Mouse (Mus musculus): ENCODE data around the gene Txndc5. TPM values are rescaled to one million over a fixed set of nuclear protein-coding genes. Genes with fewer than 3 reads are reported as not detected.

Gene Txndc5
- 264 and 277 TPM in 2 replicates for polyA plus RNA-seq (2015; fragmentation: Nextera tagmentation; extraction: Ambion mirVana)

DNA sequence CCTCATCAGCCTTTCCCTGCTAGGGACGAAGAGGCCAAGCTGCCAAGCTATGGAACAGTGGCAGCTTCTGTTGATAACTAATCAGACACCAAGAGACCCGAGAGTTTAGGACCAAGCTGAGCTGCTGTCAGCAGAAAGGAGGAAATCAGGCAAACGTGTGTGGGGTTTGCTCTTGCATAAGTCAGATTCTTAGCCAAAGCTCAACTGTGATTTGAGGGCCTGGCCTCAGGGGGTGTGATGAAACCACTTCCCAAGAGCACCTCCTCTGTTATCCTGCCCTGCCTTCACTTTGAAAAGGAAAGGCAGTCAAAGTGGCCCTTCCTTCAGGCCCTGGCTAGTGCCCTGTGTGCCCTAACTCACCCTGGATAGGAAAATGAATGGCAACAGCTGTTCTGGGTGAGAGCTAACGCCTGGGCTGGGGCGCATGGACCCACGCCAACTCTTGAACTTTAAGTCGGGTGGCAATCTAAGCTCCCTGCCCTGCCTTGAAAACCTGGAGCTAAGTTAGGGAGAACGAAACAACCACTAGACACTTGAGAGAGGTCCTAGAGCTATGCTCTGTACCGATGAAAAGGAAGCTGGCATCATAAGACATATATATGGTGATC lies at the start of gene Txndc5:
TSS of gene Txndc5 (minus strand) at position 138 of the 608 bp plus-strand sequence.
- no peak for ATAC-seq (replicated peaks; ENCODE audit: low FRiP score)

GRCm38 (mm10) chr13:38574668-38575067 lies 46.0 kb upstream of the Txndc5 start:
- Histone ChIP-seq H3K9ac (no peak overlapping the region), H3K27me3 (no peaks in the 10 kb centered on the region), H3K4me2 (no peak overlapping the region), H3K36me3 (no peaks in the 10 kb centered on the region), H3K27ac (no peak overlapping the region), H3K4me1 (no peaks in the 10 kb centered on the region), H3K9me3 (replicated peaks) (no peaks in the 10 kb centered on the region), H3K4me3 (replicated peaks) (no peak overlapping the region)
- no peak for ATAC-seq (replicated peaks; ENCODE audit: low FRiP score)
- WGBS: 82% methylated on average over 3 of the region's 3 CpGs

More for the DNA sequence above, at the start of gene Txndc5:
- Histone ChIP-seq H3K36me3 (peaks cover 1% of the 10 kb centered on the region), H3K4me2 (peak within 1 kb of the TSS; percentile 83), H3K4me3 (replicated peaks) (peak within 1 kb of the TSS; percentile 97), H3K4me1 (peaks cover 28% of the 10 kb centered on the region), H3K9ac (peak within 1 kb of the TSS; percentile 86), H3K9me3 (replicated peaks) (no peaks in the 10 kb centered on the region), H3K27me3 (no peaks in the 10 kb centered on the region; the same call in 1 of the 2 replicates), H3K27ac (peak within 1 kb of the TSS; percentile 93)
- WGBS: 56% methylated on average over 9 of the region's 9 CpGs

GRCm38 (mm10) chr13:38573281-38573680 lies 44.7 kb upstream of the Txndc5 start:
- no peak overlapping the region for H3K9ac ChIP-seq
- H3K4me3 ChIP-seq (replicated peaks): no peak overlapping the region
- H3K4me2 ChIP-seq: no peak overlapping the region
- WGBS: 92% methylated on average over 1 of the region's 1 CpGs
- H3K9me3 ChIP-seq (replicated peaks): no peaks in the 10 kb centered on the region
- H3K27ac ChIP-seq: no peak overlapping the region
- no peak for ATAC-seq (replicated peaks; ENCODE audit: low FRiP score)
- no peaks in the 10 kb centered on the region for H3K36me3 ChIP-seq
- H3K27me3 ChIP-seq: no peaks in the 10 kb centered on the region
- no peaks in the 10 kb centered on the region for H3K4me1 ChIP-seq

GRCm38 (mm10) chr13:38565245-38565644 lies 36.6 kb upstream of the Txndc5 start:
- Histone ChIP-seq H3K4me1 (no peaks in the 10 kb centered on the region), H3K36me3 (no peaks in the 10 kb centered on the region), H3K9ac (no peak overlapping the region), H3K4me3 (replicated peaks) (no peak overlapping the region), H3K4me2 (no peak overlapping the region), H3K9me3 (replicated peaks) (no peaks in the 10 kb centered on the region), H3K27ac (no peak overlapping the region), H3K27me3 (no peaks in the 10 kb centered on the region)
- WGBS: 78% methylated on average over 4 of the region's 4 CpGs
- ATAC-seq (replicated peaks; ENCODE audit: low FRiP score): no peak

DNA sequence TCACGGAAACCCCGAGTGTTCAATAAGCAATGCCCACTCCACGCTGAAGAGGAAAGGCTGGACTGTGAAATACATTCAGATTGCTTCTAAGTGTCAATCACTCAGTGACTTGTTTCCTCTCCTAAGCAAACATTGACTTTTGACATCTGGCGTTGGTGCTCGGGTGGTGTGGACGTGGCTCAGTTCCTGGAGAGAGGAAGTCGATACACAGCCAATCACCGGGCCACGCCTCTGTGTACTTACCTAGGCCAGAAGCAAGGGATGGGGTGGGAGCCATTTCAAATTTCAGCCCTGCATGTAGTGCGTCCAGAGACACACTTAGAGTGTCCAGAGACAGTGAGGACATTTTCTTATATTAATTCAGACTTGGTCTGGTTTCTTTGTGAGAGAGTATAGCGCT lies 26.0 kb upstream of the Txndc5 start:
- Histone ChIP-seq H3K27ac (0 out of 2 replicates have a peak overlapping the region, but pooled peaks have one; percentile 25), H3K4me2 (no peak overlapping the region), H3K9ac (no peak overlapping the region), H3K4me1 (0 out of 2 replicates have a peak, but pooled peaks cover 2% of the 10 kb centered on the region), H3K9me3 (replicated peaks) (no peaks in the 10 kb centered on the region), H3K27me3 (no peaks in the 10 kb centered on the region), H3K36me3 (no peaks in the 10 kb centered on the region), H3K4me3 (replicated peaks) (no peak overlapping the region)
- 64% methylated on average over 11 of the region's 11 CpGs for WGBS
- no peak for ATAC-seq (replicated peaks; ENCODE audit: low FRiP score)

GRCm38 (mm10) chr13:38554210-38554609 lies 25.6 kb upstream of the Txndc5 start:
- Histone ChIP-seq H3K9me3 (replicated peaks) (no peaks in the 10 kb centered on the region), H3K4me2 (no peak overlapping the region), H3K27ac (0 out of 2 replicates have a peak overlapping the region, but pooled peaks have one; percentile 25), H3K27me3 (no peaks in the 10 kb centered on the region), H3K36me3 (no peaks in the 10 kb centered on the region), H3K4me3 (replicated peaks) (no peak overlapping the region), H3K4me1 (0 out of 2 replicates have a peak, but pooled peaks cover 2% of the 10 kb centered on the region), H3K9ac (no peak overlapping the region)
- WGBS: 51% methylated on average over 3 of the region's 3 CpGs
- ATAC-seq (replicated peaks; ENCODE audit: low FRiP score): peak; percentile 73; the same call in 1 of the 2 replicates

DNA sequence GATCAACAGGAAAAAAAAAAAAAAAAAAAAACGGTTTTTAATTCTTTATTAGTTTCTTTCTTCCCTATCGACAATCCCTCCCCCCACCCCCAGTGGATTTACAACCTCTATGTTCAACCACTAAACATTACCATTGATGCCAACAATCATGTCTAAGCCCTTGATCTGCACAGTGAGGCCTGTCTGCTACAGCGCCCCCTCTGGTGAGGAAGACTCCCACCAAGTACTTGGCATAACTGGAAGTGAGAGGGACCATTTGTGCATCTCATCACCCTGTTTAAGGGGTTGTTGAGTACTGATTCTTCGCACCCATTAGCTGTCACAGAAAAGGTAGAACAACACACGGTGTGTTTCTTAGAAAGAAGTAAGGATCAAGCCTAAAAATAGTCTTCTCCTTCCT lies 20.1 kb upstream of the Txndc5 start:
- 88% methylated on average over 5 of the region's 5 CpGs for WGBS
- no peaks in the 10 kb centered on the region for H3K4me1 ChIP-seq
- H3K9ac ChIP-seq: no peak overlapping the region
- H3K4me2 ChIP-seq: no peak overlapping the region
- no peak overlapping the region for H3K27ac ChIP-seq
- no peak for ATAC-seq (replicated peaks; ENCODE audit: low FRiP score)
- no peaks in the 10 kb centered on the region for H3K36me3 ChIP-seq
- no peaks in the 10 kb centered on the region for H3K27me3 ChIP-seq
- H3K9me3 ChIP-seq (replicated peaks): no peaks in the 10 kb centered on the region
- no peak overlapping the region for H3K4me3 ChIP-seq (replicated peaks)

DNA sequence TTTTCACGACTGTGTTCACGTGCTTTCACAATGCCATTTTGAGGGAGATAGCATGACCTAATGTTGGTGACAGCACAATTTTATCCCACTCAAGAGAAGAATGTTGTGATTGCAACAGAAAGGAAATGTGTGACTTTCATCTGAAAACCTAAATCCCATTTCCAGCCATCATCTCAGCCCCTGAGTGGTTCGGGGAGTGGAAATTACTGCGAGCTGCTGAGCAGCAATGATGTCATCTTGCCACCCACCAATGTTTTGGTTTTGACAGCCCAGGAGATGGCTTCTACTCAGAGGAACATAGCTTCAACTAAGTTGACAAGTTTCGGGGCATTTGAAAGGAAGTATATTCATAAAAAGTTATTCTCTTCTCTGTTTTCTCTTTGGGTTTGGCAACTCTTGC lies 19.1 kb upstream of the Txndc5 start:
- Histone ChIP-seq H3K9me3 (replicated peaks) (no peaks in the 10 kb centered on the region), H3K27ac (no peak overlapping the region), H3K36me3 (no peaks in the 10 kb centered on the region), H3K27me3 (no peaks in the 10 kb centered on the region), H3K4me2 (no peak overlapping the region), H3K9ac (no peak overlapping the region), H3K4me1 (no peaks in the 10 kb centered on the region), H3K4me3 (replicated peaks) (no peak overlapping the region)
- WGBS: 83% methylated on average over 5 of the region's 5 CpGs
- no peak for ATAC-seq (replicated peaks; ENCODE audit: low FRiP score)

DNA sequence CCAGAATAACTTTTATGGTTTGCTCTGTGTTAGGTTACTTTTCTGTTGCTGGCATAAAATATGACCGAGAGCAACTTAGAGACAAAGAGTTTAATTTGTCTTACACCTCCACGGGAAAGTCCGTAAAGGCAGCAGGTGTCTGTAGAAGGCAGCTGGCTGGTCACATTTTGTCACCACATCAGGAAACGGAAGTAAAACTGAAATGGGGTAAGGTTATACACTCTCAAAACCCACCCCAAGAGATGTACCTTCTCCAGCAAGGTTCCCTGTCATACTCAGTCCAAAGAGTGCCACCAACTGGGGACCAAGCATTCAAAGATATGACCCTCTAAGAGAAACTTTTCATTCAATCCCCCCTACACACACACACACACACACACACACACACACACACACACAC lies 18.1 kb upstream of the Txndc5 start:
- Histone ChIP-seq H3K4me2 (no peak overlapping the region), H3K4me1 (no peaks in the 10 kb centered on the region), H3K4me3 (replicated peaks) (no peak overlapping the region), H3K27ac (no peak overlapping the region), H3K36me3 (no peaks in the 10 kb centered on the region), H3K27me3 (no peaks in the 10 kb centered on the region), H3K9ac (no peak overlapping the region), H3K9me3 (replicated peaks) (no peaks in the 10 kb centered on the region)
- ATAC-seq (replicated peaks; ENCODE audit: low FRiP score): no peak
- 69% methylated on average over 4 of the region's 4 CpGs for WGBS

- Histone ChIP-seq H3K9ac (no peak overlapping the region), H3K4me3 (replicated peaks) (no peak overlapping the region), H3K36me3 (no peaks in the 10 kb centered on the region), H3K27ac (no peak overlapping the region), H3K9me3 (replicated peaks) (no peaks in the 10 kb centered on the region), H3K4me1 (no peaks in the 10 kb centered on the region), H3K27me3 (no peaks in the 10 kb centered on the region), H3K4me2 (no peak overlapping the region)
- WGBS: 68% methylated on average over 3 of the region's 3 CpGs
- no peak for ATAC-seq (replicated peaks; ENCODE audit: low FRiP score)
These were observed 16.8 kb upstream of the Txndc5 start for GRCm38 (mm10) chr13:38545460-38545859.

DNA sequence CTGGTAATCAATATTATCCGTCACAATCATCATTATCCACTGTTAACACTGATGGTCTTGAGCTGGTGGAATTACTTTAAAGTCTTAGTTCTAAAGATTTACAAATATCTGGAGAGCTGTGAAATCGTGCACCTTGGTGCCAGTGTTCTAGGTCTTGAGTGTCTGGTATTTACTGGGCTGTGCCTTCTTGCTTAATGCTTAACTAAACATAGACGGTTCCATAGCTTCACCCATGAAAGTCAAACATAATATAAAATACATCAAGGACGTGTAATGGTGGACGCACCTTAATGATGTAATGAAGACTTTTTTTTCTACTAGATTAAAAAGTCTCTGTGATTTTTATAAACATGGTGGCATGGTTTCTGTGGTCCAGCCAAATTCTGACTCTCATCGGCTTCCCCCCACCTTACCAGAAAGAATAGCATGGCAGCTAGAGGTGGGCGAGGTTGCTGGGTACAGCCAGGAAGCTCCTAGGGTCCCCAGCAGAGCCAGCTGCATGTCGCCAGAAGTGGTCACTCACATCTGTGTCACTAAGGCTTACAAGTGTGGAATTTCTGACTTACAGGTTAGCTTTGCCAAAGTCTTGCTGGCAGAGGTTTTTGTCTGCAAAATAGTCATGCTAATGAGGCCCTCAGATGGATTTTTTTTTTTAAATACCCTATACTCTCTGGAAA lies 16.3 kb upstream of the Txndc5 start:
- no peak overlapping the region for H3K27ac ChIP-seq
- no peaks in the 10 kb centered on the region for H3K27me3 ChIP-seq
- H3K4me1 ChIP-seq: no peaks in the 10 kb centered on the region
- H3K9me3 ChIP-seq (replicated peaks): no peaks in the 10 kb centered on the region
- 83% methylated on average over 8 of the region's 8 CpGs for WGBS
- H3K9ac ChIP-seq: no peak overlapping the region
- no peak overlapping the region for H3K4me2 ChIP-seq
- no peaks in the 10 kb centered on the region for H3K36me3 ChIP-seq
- ATAC-seq (replicated peaks; ENCODE audit: low FRiP score): no peak
- no peak overlapping the region for H3K4me3 ChIP-seq (replicated peaks)

- no peaks in the 10 kb centered on the region for H3K9me3 ChIP-seq (replicated peaks)
- H3K27ac ChIP-seq: no peak overlapping the region
- H3K4me1 ChIP-seq: no peaks in the 10 kb centered on the region
- WGBS: 92% methylated on average over 8 of the region's 8 CpGs
- H3K36me3 ChIP-seq: no peaks in the 10 kb centered on the region
- H3K27me3 ChIP-seq: no peaks in the 10 kb centered on the region
- ATAC-seq (replicated peaks; ENCODE audit: low FRiP score): no peak
- H3K4me3 ChIP-seq (replicated peaks): no peak overlapping the region
- no peak overlapping the region for H3K4me2 ChIP-seq
- H3K9ac ChIP-seq: no peak overlapping the region
These were observed 15.0 kb upstream of the Txndc5 start for GRCm38 (mm10) chr13:38543455-38544125.
